8 mouse cellular contexts compared by ENCODE assay signal in the genomic region with DNA sequence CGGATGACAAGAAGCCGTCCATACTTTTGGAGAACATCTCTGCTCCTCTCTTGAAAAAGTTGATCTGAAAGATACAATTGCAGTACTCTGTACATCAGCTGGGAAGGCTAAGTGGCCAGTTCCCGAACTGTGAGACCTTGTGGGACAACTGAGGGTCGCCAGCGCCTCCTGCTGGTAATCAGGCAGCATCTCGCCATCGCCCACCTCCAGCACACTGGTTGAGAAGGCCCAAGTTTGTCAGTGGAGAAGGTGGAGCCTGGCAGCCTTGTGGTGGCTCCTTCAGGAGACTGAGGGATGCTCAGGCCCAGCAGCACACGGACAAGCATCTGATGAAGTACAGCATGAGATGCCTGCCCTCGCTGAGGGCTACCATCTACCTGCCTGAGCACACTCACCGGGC. TPM values are rescaled to one million over a fixed set of nuclear protein-coding genes. Genes with fewer than 3 reads are reported as not detected.
DNase-seq lines count a peak whose midpoint lies in the region; ATAC-seq and TF ChIP-seq lines count a peak whose summit lies in the region.

No protein-coding gene starts in this region.

- TF ChIP-seq CTCF in liver, postnatal 0 days (IDR thresholded peaks at IDR 0.05; ENCODE audit: low read depth): peak; percentile 68

- peaks cover 51% of the 10 kb centered on the region for H3K36me3 ChIP-seq in midbrain, embryonic 10.5 days
- H3K36me3 ChIP-seq in midbrain, embryonic 14.5 days (ENCODE audit: control insufficient read depth, insufficient read depth, low read length): peaks cover 34% of the 10 kb centered on the region; the same call in 1 of the 2 replicates
- H3K36me3 ChIP-seq in liver, postnatal 0 days (replicated peaks; ENCODE audit: insufficient read depth, low read length): peaks cover 14% of the 10 kb centered on the region

- peak; percentile 34 for DNase-seq in adrenal gland, postnatal 25 days
- no peak for DNase-seq in adrenal gland, adult 8-10 months
- peak; percentile 44 for DNase-seq in midbrain, embryonic 10.5 days (ENCODE audit: low spot score)
- DNase-seq in midbrain, embryonic 14.5 days: no peak
- peak; percentile 69 for DNase-seq in cerebellum, adult 9-11 months
- DNase-seq in liver, postnatal 0 days: peak; percentile 51
- DNase-seq in frontal cortex, postnatal 36 days (ENCODE audit: low spot score in 2 of 2): no peak
- DNase-seq in right cerebral cortex, adult 18-20 months: no peak

- H3K9ac ChIP-seq in midbrain, embryonic 14.5 days (replicated peaks; ENCODE audit: low read length): no peak overlapping the region
- no peak overlapping the region for H3K9ac ChIP-seq in liver, postnatal 0 days (replicated peaks)

- H3K27ac ChIP-seq in midbrain, embryonic 10.5 days (replicated peaks): no peak overlapping the region
- no peak overlapping the region for H3K27ac ChIP-seq in midbrain, embryonic 14.5 days (replicated peaks; ENCODE audit: low read depth, low read length)
- no peak overlapping the region for H3K27ac ChIP-seq in liver, postnatal 0 days (ENCODE audit: low read depth)

- 53% methylated on average over 10 of the region's 10 CpGs for WGBS in midbrain, embryonic 10.5 days
- WGBS in midbrain, embryonic 14.5 days: 53% methylated on average over 10 of the region's 10 CpGs
- 64% methylated on average over 10 of the region's 10 CpGs for WGBS in liver, postnatal 0 days (ENCODE audit: insufficient replicate concordance)

- H3K4me2 ChIP-seq in midbrain, embryonic 14.5 days (ENCODE audit: low read length): no peak overlapping the region
- no peak overlapping the region for H3K4me2 ChIP-seq in liver, postnatal 0 days (ENCODE audit: low read depth, low read length)

- ATAC-seq in midbrain, embryonic 14.5 days (ENCODE audit: low FRiP score, low TSS enrichment): no peak
- no peak for ATAC-seq in liver, postnatal 0 days

- H3K4me1 ChIP-seq in midbrain, embryonic 10.5 days: peaks cover 13% of the 10 kb centered on the region
- H3K4me1 ChIP-seq in midbrain, embryonic 14.5 days (ENCODE audit: control insufficient read depth, insufficient read depth, low read length): no peaks in the 10 kb centered on the region
- H3K4me1 ChIP-seq in liver, postnatal 0 days (ENCODE audit: insufficient read depth): no peaks in the 10 kb centered on the region

- no peaks in the 10 kb centered on the region for H3K27me3 ChIP-seq in midbrain, embryonic 10.5 days (ENCODE audit: low read depth, poor library complexity, severe bottlenecking)
- no peaks in the 10 kb centered on the region for H3K27me3 ChIP-seq in midbrain, embryonic 14.5 days (ENCODE audit: control insufficient read depth, insufficient read depth, low read length)
- H3K27me3 ChIP-seq in liver, postnatal 0 days (ENCODE audit: insufficient read depth, low read length): no peaks in the 10 kb centered on the region

- no peak overlapping the region for H3K4me3 ChIP-seq in midbrain, embryonic 10.5 days
- H3K4me3 ChIP-seq in midbrain, embryonic 14.5 days (replicated peaks; ENCODE audit: low read depth, low read length): no peak overlapping the region
- no peak overlapping the region for H3K4me3 ChIP-seq in liver, postnatal 0 days (ENCODE audit: low read depth, low read length)

- TF ChIP-seq EP300 in liver, postnatal 0 days (IDR thresholded peaks at IDR 0.05; ENCODE audit: low read depth): no peak

- H3K9me3 ChIP-seq in midbrain, embryonic 10.5 days (replicated peaks): no peaks in the 10 kb centered on the region
- H3K9me3 ChIP-seq in midbrain, embryonic 14.5 days (ENCODE audit: control insufficient read depth, low read length): no peaks in the 10 kb centered on the region
- H3K9me3 ChIP-seq in liver, postnatal 0 days (ENCODE audit: low read length): no peaks in the 10 kb centered on the region

RNA-seq across cellular contexts. Expression of a gene that starts 31.2 kb away (rescaled TPM):
- total RNA-seq in adrenal gland, postnatal 25 days (2021): 181 and 261 TPM in 2 replicates
- total RNA-seq in adrenal gland, adult 8-10 months (2022): 100 to 1,000 TPM in 3 of 4 experiments, 10 to 100 TPM in 1; 86.1 to 199 (median 103) TPM
- 30.8 and 37.0 TPM in 2 replicates for polyA plus RNA-seq in midbrain, embryonic 10.5 days (2016; fragmentation: Nextera tagmentation; extraction: Ambion mirVana)
- 27.9 and 38.7 TPM in 2 replicates for polyA plus RNA-seq in midbrain, embryonic 14.5 days (2014; fragmentation: Nextera tagmentation; extraction: Ambion mirVana)
- 7.8 and 9.2 TPM in 2 replicates for polyA plus RNA-seq in liver, postnatal 0 days (2015; fragmentation: Nextera tagmentation; extraction: Ambion mirVana)

Comparison
In these comparisons a context has a peak if more than half of its experiments do, and no peak if none do; other contexts are left out.
1. DNase-seq: peak in adrenal gland, postnatal 25 days (single experiment), midbrain, embryonic 10.5 days (single experiment), cerebellum, adult 9-11 months (single experiment) and liver, postnatal 0 days (single experiment); none in adrenal gland, adult 8-10 months (single experiment), midbrain, embryonic 14.5 days (single experiment), frontal cortex, postnatal 36 days (0 of 2) and right cerebral cortex, adult 18-20 months (single experiment).